Mouse (Mus musculus): ENCODE results near the gene Gpr27. TPM values are rescaled to one million over a fixed set of nuclear protein-coding genes. Genes with fewer than 3 reads are reported as not detected.

Gene Gpr27
- total RNA-seq, 2 experiments from 2014 or later: 57.5 to 60.0 TPM

- no peak for DNase-seq (ENCODE audit: extremely low spot score in 1 of 2, low spot score in 2 of 2)
- intact Hi-C loops (cut with DNase I): no loop called here
Measured at GRCm38 (mm10) chr6:99726576-99727303, 34.3 kb downstream of the Gpr27 start.

- intact Hi-C loops (cut with DNase I): no loop called here
- DNase-seq (ENCODE audit: extremely low spot score in 1 of 2, low spot score in 2 of 2): no peak
Measured at GRCm38 (mm10) chr6:99729853-99730252, 37.4 kb downstream of the Gpr27 start.

- intact Hi-C loops (cut with DNase I): no loop called here
- DNase-seq (ENCODE audit: extremely low spot score in 1 of 2, low spot score in 2 of 2): no peak
Measured at GRCm38 (mm10) chr6:99731926-99732325, 39.4 kb downstream of the Gpr27 start.

GRCm38 (mm10) chr6:99732673-99733072 is 40.2 kb downstream of the Gpr27 start:
- DNase-seq (ENCODE audit: extremely low spot score in 1 of 2, low spot score in 2 of 2): no peak
- intact Hi-C loops (cut with DNase I): no loop called here

- DNase-seq (ENCODE audit: extremely low spot score in 1 of 2, low spot score in 2 of 2): no peak
- intact Hi-C loops (cut with DNase I): no loop called here
Measured at GRCm38 (mm10) chr6:99734666-99735065, 42.2 kb downstream of the Gpr27 start.

- intact Hi-C loops (cut with DNase I): no loop called here
Measured at GRCm38 (mm10) chr6:99742866-99743265, 50.4 kb downstream of the Gpr27 start.

More at GRCm38 (mm10) chr6:99742866-99743265, 50.4 kb downstream of the Gpr27 start:
- no peak for DNase-seq (ENCODE audit: extremely low spot score in 1 of 2, low spot score in 2 of 2)

Other genes with a start within 250 kb of the Gpr27 start
- 100 to 1,000 TPM; 157 to 161 TPM for gene Foxp1, start 170.0 kb upstream of the Gpr27 start, total RNA-seq (2021)
- gene Eif4e3, start 25.9 kb upstream of the Gpr27 start, total RNA-seq (2021): 10 to 100 TPM; 12.5 to 13.0 TPM
- 1 to 10 TPM; 7.0 to 7.9 TPM for gene Gm20696, start 25.9 kb upstream of the Gpr27 start, total RNA-seq (2021)
- gene Prok2, start 33.7 kb downstream of the Gpr27 start, total RNA-seq (2021): 1 to 10 TPM; 1.1 to 1.7 TPM